Mouse (Mus musculus): Measurements from ENCODE around the gene Mc3r. TPM values are rescaled to one million over a fixed set of nuclear protein-coding genes. Genes with fewer than 3 reads are reported as not detected.
A peak's percentile ranks its signal among the peaks of the same experiment; 100 is the strongest.

Gene Mc3r
- not detected in 2 replicates for polyA plus RNA-seq (2016; fragmentation: Nextera tagmentation; extraction: Ambion mirVana)

GRCm38 (mm10) chr2:172248106-172248764 lies at the start of gene Mc3r:
Gene Mc3r, plus strand, starts transcription at chr2:172248492.
- Histone ChIP-seq H3K4me1 (no peaks in the 10 kb centered on the region; the same call in 1 of the 2 replicates), H3K4me2 (replicated peaks) (peak within 1 kb of the TSS; percentile 38), H3K9me3 (no peaks in the 10 kb centered on the region), H3K36me3 (no peaks in the 10 kb centered on the region), H3K27ac (replicated peaks) (no peak within 1 kb of the TSS), H3K9ac (replicated peaks) (no peak within 1 kb of the TSS), H3K4me3 (no peak within 1 kb of the TSS), H3K27me3 (peaks cover 26% of the 10 kb centered on the region)
- peak; percentile 75 for ATAC-seq (ENCODE audit: low FRiP score, low read depth)
- WGBS, result 8% methylated on average over 22 of the region's 22 CpGs

GRCm38 (mm10) chr2:172201998-172202780 lies 46.1 kb upstream of the Mc3r start:
- no peaks in the 10 kb centered on the region for H3K4me1 ChIP-seq
- no peak overlapping the region for H3K9ac ChIP-seq (replicated peaks)
- no peak overlapping the region for H3K4me3 ChIP-seq
- no peak overlapping the region for H3K4me2 ChIP-seq (replicated peaks)
- ATAC-seq (ENCODE audit: low FRiP score, low read depth), result no peak
- no peaks in the 10 kb centered on the region for H3K9me3 ChIP-seq
- H3K27ac ChIP-seq (replicated peaks), result no peak overlapping the region
- no peaks in the 10 kb centered on the region for H3K36me3 ChIP-seq
- H3K27me3 ChIP-seq, result 0 out of 2 replicates have a peak, but pooled peaks cover 4% of the 10 kb centered on the region
- 93% methylated on average over 13 of the region's 13 CpGs for WGBS

GRCm38 (mm10) chr2:172207003-172207402 lies 41.3 kb upstream of the Mc3r start:
- Histone ChIP-seq H3K36me3 (no peaks in the 10 kb centered on the region), H3K9me3 (no peaks in the 10 kb centered on the region), H3K4me2 (replicated peaks) (no peak overlapping the region), H3K27ac (replicated peaks) (no peak overlapping the region), H3K9ac (replicated peaks) (no peak overlapping the region), H3K4me1 (no peaks in the 10 kb centered on the region), H3K27me3 (0 out of 2 replicates have a peak, but pooled peaks cover 4% of the 10 kb centered on the region), H3K4me3 (no peak overlapping the region)
- WGBS, result 17% methylated on average over 11 of the region's 11 CpGs
- no peak for ATAC-seq (ENCODE audit: low FRiP score, low read depth)

GRCm38 (mm10) chr2:172213480-172213879 lies 34.8 kb upstream of the Mc3r start:
- peaks cover 4% of the 10 kb centered on the region; the same call in 1 of the 2 replicates for H3K4me1 ChIP-seq
- H3K4me3 ChIP-seq, result no peak overlapping the region
- WGBS, result 85% methylated on average over 8 of the region's 8 CpGs
- no peaks in the 10 kb centered on the region for H3K36me3 ChIP-seq
- no peak overlapping the region for H3K9ac ChIP-seq (replicated peaks)
- no peak overlapping the region for H3K27ac ChIP-seq (replicated peaks)
- H3K27me3 ChIP-seq, result peaks cover 5% of the 10 kb centered on the region; the same call in 1 of the 2 replicates
- no peak overlapping the region for H3K4me2 ChIP-seq (replicated peaks)
- no peaks in the 10 kb centered on the region for H3K9me3 ChIP-seq
- ATAC-seq (ENCODE audit: low FRiP score, low read depth), result no peak

- Histone ChIP-seq H3K36me3 (no peaks in the 10 kb centered on the region), H3K9ac (replicated peaks) (no peak overlapping the region), H3K4me3 (no peak overlapping the region), H3K27me3 (peaks cover 5% of the 10 kb centered on the region; the same call in 1 of the 2 replicates), H3K27ac (replicated peaks) (no peak overlapping the region), H3K4me2 (replicated peaks) (no peak overlapping the region), H3K4me1 (peaks cover 4% of the 10 kb centered on the region; the same call in 1 of the 2 replicates), H3K9me3 (no peaks in the 10 kb centered on the region)
- 88% methylated on average over 5 of the region's 5 CpGs for WGBS
- no peak for ATAC-seq (ENCODE audit: low FRiP score, low read depth)
Measured at GRCm38 (mm10) chr2:172214336-172214735, 34.0 kb upstream of the Mc3r start.

GRCm38 (mm10) chr2:172215508-172216162 lies 32.7 kb upstream of the Mc3r start:
- Histone ChIP-seq H3K4me2 (replicated peaks) (no peak overlapping the region), H3K27ac (replicated peaks) (no peak overlapping the region), H3K9ac (replicated peaks) (no peak overlapping the region), H3K4me1 (peaks cover 4% of the 10 kb centered on the region; the same call in 1 of the 2 replicates), H3K36me3 (no peaks in the 10 kb centered on the region), H3K4me3 (no peak overlapping the region), H3K9me3 (no peaks in the 10 kb centered on the region), H3K27me3 (peaks cover 5% of the 10 kb centered on the region; the same call in 1 of the 2 replicates)
- 43% methylated on average over 11 of the region's 11 CpGs for WGBS
- no peak; the same call in 1 of the 2 replicates for ATAC-seq (ENCODE audit: low FRiP score, low read depth)

- Histone ChIP-seq H3K4me2 (replicated peaks) (no peak overlapping the region), H3K36me3 (no peaks in the 10 kb centered on the region), H3K9ac (replicated peaks) (no peak overlapping the region), H3K27me3 (peaks cover 5% of the 10 kb centered on the region; the same call in 1 of the 2 replicates), H3K9me3 (no peaks in the 10 kb centered on the region), H3K4me1 (peaks cover 4% of the 10 kb centered on the region; the same call in 1 of the 2 replicates), H3K4me3 (no peak overlapping the region), H3K27ac (replicated peaks) (no peak overlapping the region)
- no peak for ATAC-seq (ENCODE audit: low FRiP score, low read depth)
- WGBS, result 70% methylated on average over 17 of the region's 17 CpGs
Measured at GRCm38 (mm10) chr2:172216163-172216915, 32.0 kb upstream of the Mc3r start.

- Histone ChIP-seq H3K9ac (replicated peaks) (no peak overlapping the region), H3K36me3 (no peaks in the 10 kb centered on the region), H3K27ac (replicated peaks) (no peak overlapping the region), H3K4me2 (replicated peaks) (no peak overlapping the region), H3K27me3 (peaks cover 15% of the 10 kb centered on the region), H3K9me3 (no peaks in the 10 kb centered on the region), H3K4me3 (no peak overlapping the region), H3K4me1 (peaks cover 4% of the 10 kb centered on the region; the same call in 1 of the 2 replicates)
- WGBS, result 57% methylated on average over 7 of the region's 8 CpGs
- ATAC-seq (ENCODE audit: low FRiP score, low read depth), result no peak
Measured at GRCm38 (mm10) chr2:172217886-172218285, 30.4 kb upstream of the Mc3r start.

- H3K9me3 ChIP-seq, result no peaks in the 10 kb centered on the region
- ATAC-seq (ENCODE audit: low FRiP score, low read depth), result no peak
- peaks cover 22% of the 10 kb centered on the region for H3K27me3 ChIP-seq
- no peak overlapping the region for H3K4me2 ChIP-seq (replicated peaks)
- H3K4me1 ChIP-seq, result peaks cover 4% of the 10 kb centered on the region; the same call in 1 of the 2 replicates
- H3K36me3 ChIP-seq, result no peaks in the 10 kb centered on the region
- no peak overlapping the region for H3K4me3 ChIP-seq
- WGBS, result 61% methylated on average over 5 of the region's 5 CpGs
- no peak overlapping the region for H3K27ac ChIP-seq (replicated peaks)
- no peak overlapping the region for H3K9ac ChIP-seq (replicated peaks)
Measured at GRCm38 (mm10) chr2:172219186-172219585, 29.1 kb upstream of the Mc3r start.

GRCm38 (mm10) chr2:172221656-172222393 lies 26.5 kb upstream of the Mc3r start:
- Histone ChIP-seq H3K27ac (replicated peaks) (no peak overlapping the region), H3K4me3 (no peak overlapping the region), H3K4me1 (no peaks in the 10 kb centered on the region), H3K9ac (replicated peaks) (no peak overlapping the region), H3K9me3 (no peaks in the 10 kb centered on the region), H3K36me3 (no peaks in the 10 kb centered on the region), H3K27me3 (peaks cover 20% of the 10 kb centered on the region), H3K4me2 (replicated peaks) (no peak overlapping the region)
- ATAC-seq (ENCODE audit: low FRiP score, low read depth), result no peak
- WGBS, result 9% methylated on average over 16 of the region's 16 CpGs

GRCm38 (mm10) chr2:172222394-172222785 lies 25.9 kb upstream of the Mc3r start:
- H3K36me3 ChIP-seq, result no peaks in the 10 kb centered on the region
- no peak for ATAC-seq (ENCODE audit: low FRiP score, low read depth)
- H3K9me3 ChIP-seq, result no peaks in the 10 kb centered on the region
- H3K27me3 ChIP-seq, result peaks cover 17% of the 10 kb centered on the region
- WGBS, result 19% methylated on average over 6 of the region's 6 CpGs
- H3K4me2 ChIP-seq (replicated peaks), result no peak overlapping the region
- no peak overlapping the region for H3K9ac ChIP-seq (replicated peaks)
- no peak overlapping the region for H3K4me3 ChIP-seq
- H3K27ac ChIP-seq (replicated peaks), result no peak overlapping the region
- no peaks in the 10 kb centered on the region for H3K4me1 ChIP-seq

Data from midbrain, embryonic 12.5 days (tissue).